Mouse (Mus musculus): ENCODE measurements around the gene Fam114a1.

DNA sequence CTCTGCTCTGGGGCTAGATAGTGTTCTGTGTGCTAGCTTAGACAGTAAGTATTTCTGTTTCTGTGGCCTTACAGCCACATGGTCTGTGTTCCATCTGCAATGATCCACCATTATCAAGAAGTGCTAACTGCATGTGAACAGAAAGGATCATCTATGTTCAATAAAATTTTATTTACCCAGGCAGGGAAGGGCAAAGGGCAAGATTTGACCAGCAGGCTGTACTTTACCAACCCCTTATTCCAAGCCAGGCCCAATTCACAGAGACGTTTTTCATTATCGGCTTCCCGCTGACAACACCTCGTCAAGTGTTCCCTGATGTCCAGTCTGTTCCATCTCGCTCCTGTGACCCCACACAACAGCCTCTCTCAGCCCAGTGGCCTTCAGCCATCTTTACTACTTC, 5.2 kb downstream of the Fam114a1 start:
- TF ChIP-seq CTCF (IDR thresholded peaks at IDR 0.05; ENCODE audit: extremely low read depth, insufficient read depth, insufficient read length, insufficient replicate concordance) (no peak), POLR2A (IDR thresholded peaks at IDR 0.05; ENCODE audit: low read depth, low read length) (no peak)

All from spleen, adult 2 months (tissue).